Mouse (Mus musculus): ENCODE measurements around the gene E2f2.

DNA sequence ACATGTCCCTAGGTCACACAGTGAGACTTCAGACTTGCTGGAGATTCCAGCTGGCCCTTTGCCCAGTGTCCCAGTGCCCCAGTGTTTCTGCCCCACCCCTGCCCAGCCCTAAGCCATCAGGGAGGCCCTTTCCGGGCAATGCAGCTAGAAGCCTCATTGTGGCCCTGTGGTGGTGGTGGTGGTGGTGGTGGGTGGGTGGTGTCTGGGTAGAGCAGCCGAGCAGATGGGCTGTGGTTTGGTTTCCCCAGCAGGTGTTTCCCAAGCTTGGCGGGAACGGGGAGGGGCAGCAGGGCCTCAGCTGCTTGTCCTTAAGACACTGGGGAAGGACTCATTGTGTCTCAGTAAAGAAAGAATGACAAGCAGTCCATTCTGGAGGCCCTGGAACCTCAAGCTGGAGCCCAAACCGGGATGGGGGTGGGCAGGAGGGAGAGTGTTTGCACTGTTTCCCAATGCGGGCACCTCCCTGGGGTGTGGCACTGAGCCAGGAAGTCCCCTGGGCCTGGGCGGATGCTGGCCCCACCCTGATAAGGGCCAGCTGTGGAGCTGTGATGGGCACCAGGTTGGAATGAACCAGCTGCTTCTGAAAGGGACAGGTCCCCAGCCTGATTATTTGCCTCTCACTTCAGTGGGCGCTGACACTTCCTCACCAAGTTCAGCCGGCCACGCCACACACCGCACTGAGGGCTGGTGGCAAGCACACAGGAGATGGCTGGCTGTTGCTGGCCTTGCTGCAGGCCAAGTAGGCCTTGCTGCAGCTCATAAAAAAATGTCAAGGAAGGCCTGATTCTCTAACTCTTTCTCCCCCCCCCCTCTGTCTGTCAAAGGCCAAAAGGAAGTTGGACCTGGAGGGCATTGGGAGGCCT is 5.6 kb downstream of the E2f2 start:
- no peak for TF ChIP-seq CTCF (IDR thresholded peaks at IDR 0.05; ENCODE audit: low read depth, low read length)
- no peak for TF ChIP-seq POLR2A (IDR thresholded peaks at IDR 0.05; ENCODE audit: borderline replicate concordance, low read depth, low read length)
